Mouse (Mus musculus) MEL (cell line): ENCODE measurements around the gene Prss54. TPM values are rescaled to one million over a fixed set of nuclear protein-coding genes. Genes with fewer than 3 reads are reported as not detected.

Experiments used
- DNase-seq: peaks from one replicate; pipeline ENCODE4 v3.0.0; 2011; ENCODE audit warnings: low read depth, low spot score
- H3K27ac ChIP-seq: 2 replicates; pipeline ENCODE4 v1.5.1; 2012; ENCODE audit warnings: low read depth, mild to moderate bottlenecking, control low read depth, low read length, moderate library complexity; ENCODE audit not compliant: control insufficient read depth
- H3K27me3 ChIP-seq, 2 experiments: fragments of 150-350 bp in 1 of 2; sonication (generic) in 1 of 2; 2 replicates each; pipeline ENCODE4 v1.6.1; 2012; ENCODE audit warnings: low read length in 2 of 2, mild to moderate bottlenecking in 2 of 2, improper control_type of control experiment in 1 of 2, moderate library complexity in 1 of 2; ENCODE audit not compliant: insufficient read depth in 2 of 2, control insufficient read depth in 1 of 2
- H3K36me3 ChIP-seq, 2 experiments: 2 replicates each; pipeline ENCODE4 v1.6.1; 2012 to 2014; ENCODE audit warnings: low read length in 2 of 2, improper control_type of control experiment in 1 of 2, inconsistent platforms in 1 of 2, mild to moderate bottlenecking in 1 of 2; ENCODE audit not compliant: insufficient read depth in 2 of 2, control insufficient read depth in 1 of 2
- H3K4me1 ChIP-seq, 2 experiments: fragments of 150-350 bp in 1 of 2; sonication (generic) in 1 of 2; 2 replicates each; pipeline ENCODE4 v1.6.1; 2012; ENCODE audit warnings: low read length in 2 of 2, improper control_type of control experiment in 1 of 2, mild to moderate bottlenecking in 1 of 2; ENCODE audit not compliant: insufficient read depth in 2 of 2, control insufficient read depth in 1 of 2
- H3K4me3 ChIP-seq, 2 experiments: fragments of 150-350 bp in 1 of 2; sonication (generic) in 1 of 2; 2 replicates each; pipeline ENCODE4 v1.5.1; 2012; ENCODE audit warnings: low read depth in 2 of 2, low read length in 2 of 2, mild to moderate bottlenecking in 2 of 2, moderate library complexity in 2 of 2, control low read depth in 1 of 2, improper control_type of control experiment in 1 of 2; ENCODE audit not compliant: control insufficient read depth in 1 of 2, insufficient read depth in 1 of 2
- H3K79me2 ChIP-seq: 2 replicates; pipeline ENCODE4 v1.6.1; 2012; ENCODE audit warnings: mild to moderate bottlenecking, low read length, moderate library complexity; ENCODE audit not compliant: control insufficient read depth, poor library complexity, insufficient read depth
- H3K9ac ChIP-seq: 2 replicates; pipeline ENCODE4 v1.6.1; 2012; ENCODE audit warnings: low read depth, mild to moderate bottlenecking, control low read depth, low read length, moderate library complexity; ENCODE audit not compliant: control insufficient read depth, poor library complexity, severe bottlenecking
- H3K9me3 ChIP-seq: fragments of 150-350 bp; sonication (generic); replicated peaks from 2 replicates; pipeline ENCODE4 v1.6.1; 2012; ENCODE audit warnings: mild to moderate bottlenecking, low read length, improper control_type of control experiment, moderate library complexity; ENCODE audit not compliant: insufficient read depth
- CHD1 ChIP-seq: IDR thresholded peaks from 2 replicates; pipeline ENCODE4 v1.6.1; 2012; ENCODE audit warnings: low read depth, mild to moderate bottlenecking, inconsistent platforms, low read length, improper control_type of control experiment
- CTCF ChIP-seq, 3 experiments: IDR thresholded peaks in 2 of 3; conservative IDR thresholded peaks in 1 of 3; 2 replicates each; pipeline ENCODE4 v1.5.1; 2011 to 2012; ENCODE audit warnings: low read length in 3 of 3, low read depth in 2 of 3, mild to moderate bottlenecking in 2 of 3, improper control_type of control experiment in 1 of 3, inconsistent platforms in 1 of 3, mixed read lengths in 1 of 3, moderate library complexity in 1 of 3; ENCODE audit not compliant: control insufficient read depth in 1 of 3, insufficient read depth in 1 of 3, poor library complexity in 1 of 3, severe bottlenecking in 1 of 3
- ELF1 ChIP-seq: IDR thresholded peaks from 2 replicates; pipeline ENCODE4 v1.6.1; 2014; ENCODE audit warnings: low read depth, mild to moderate bottlenecking, inconsistent platforms, low read length, improper control_type of control experiment, moderate library complexity
- ETS1 ChIP-seq: IDR thresholded peaks from 2 replicates; pipeline ENCODE4 v1.6.1; 2012; ENCODE audit warnings: low read depth, mild to moderate bottlenecking, inconsistent platforms, low read length, improper control_type of control experiment, moderate library complexity
- HCFC1 ChIP-seq: IDR thresholded peaks from 2 replicates; pipeline ENCODE4 v1.6.1; 2012; ENCODE audit warnings: low read depth, mild to moderate bottlenecking, inconsistent platforms, low read length, improper control_type of control experiment, moderate library complexity
- KAT2A ChIP-seq: conservative IDR thresholded peaks from 2 replicates; pipeline ENCODE4 v1.6.1; 2012; ENCODE audit warnings: low read depth, low read length, improper control_type of control experiment, inconsistent platforms
- MAX ChIP-seq: IDR thresholded peaks from 2 replicates; pipeline ENCODE4 v1.6.1; 2011; ENCODE audit warnings: low read length, improper control_type of control experiment
- MEF2A ChIP-seq: IDR thresholded peaks from 2 replicates; pipeline ENCODE4 v1.6.1; 2014; ENCODE audit warnings: low read depth, mild to moderate bottlenecking, inconsistent platforms, low read length, improper control_type of control experiment; ENCODE audit not compliant: poor library complexity, insufficient replicate concordance, severe bottlenecking; ENCODE audit errors: extremely low read depth
- MXI1 ChIP-seq: IDR thresholded peaks from 2 replicates; pipeline ENCODE4 v1.6.1; 2011; ENCODE audit warnings: mild to moderate bottlenecking, low read depth, low read length, improper control_type of control experiment
- MYC ChIP-seq: IDR thresholded peaks from 2 replicates; pipeline ENCODE4 v1.6.1; 2011; ENCODE audit warnings: low read depth, mild to moderate bottlenecking, low read length, improper control_type of control experiment, moderate library complexity
- NELFE ChIP-seq: IDR thresholded peaks from 2 replicates; pipeline ENCODE4 v1.6.1; 2011; ENCODE audit warnings: low read depth, low read length, improper control_type of control experiment
- POLR2A ChIP-seq, 2 experiments: IDR thresholded peaks; 2 replicates each; pipeline ENCODE4 v1.6.1; 2011 to 2012; ENCODE audit warnings: low read length in 2 of 2, mild to moderate bottlenecking in 2 of 2, control low read depth in 1 of 2, improper control_type of control experiment in 1 of 2, low read depth in 1 of 2, moderate library complexity in 1 of 2; ENCODE audit not compliant: control insufficient read depth in 1 of 2, insufficient read depth in 1 of 2, poor library complexity in 1 of 2
- RAD21 ChIP-seq: IDR thresholded peaks from 2 replicates; pipeline ENCODE4 v1.6.1; 2011; ENCODE audit warnings: mild to moderate bottlenecking, low read depth, low read length, improper control_type of control experiment
- RCOR1 ChIP-seq: IDR thresholded peaks from 2 replicates; pipeline ENCODE4 v1.6.1; 2012; ENCODE audit warnings: low read depth, mild to moderate bottlenecking, inconsistent platforms, low read length, improper control_type of control experiment
- SMC3 ChIP-seq: IDR thresholded peaks from 2 replicates; pipeline ENCODE4 v1.6.1; 2011; ENCODE audit warnings: low read depth, low read length, improper control_type of control experiment
- UBTF ChIP-seq: IDR thresholded peaks from 2 replicates; pipeline ENCODE4 v1.6.1; 2012; ENCODE audit warnings: low read depth, mild to moderate bottlenecking, inconsistent platforms, low read length, improper control_type of control experiment, moderate library complexity, borderline replicate concordance; ENCODE audit not compliant: insufficient read depth
- USF1 ChIP-seq: IDR thresholded peaks from 2 replicates; pipeline ENCODE4 v1.6.1; 2014; ENCODE audit warnings: low read depth, mild to moderate bottlenecking, inconsistent platforms, low read length, improper control_type of control experiment, moderate library complexity
- USF2 ChIP-seq, 2 experiments: IDR thresholded peaks; 2 replicates each; pipeline ENCODE4 v1.6.1; 2011 to 2012; ENCODE audit warnings: improper control_type of control experiment in 2 of 2, low read length in 2 of 2, borderline replicate concordance in 1 of 2, inconsistent platforms in 1 of 2, low read depth in 1 of 2, mild to moderate bottlenecking in 1 of 2; ENCODE audit not compliant: insufficient read depth in 1 of 2
- ZC3H11A ChIP-seq: IDR thresholded peaks from 2 replicates; pipeline ENCODE4 v1.6.1; 2012; ENCODE audit warnings: low read depth, mild to moderate bottlenecking, inconsistent platforms, low read length, improper control_type of control experiment
- ZNF384 ChIP-seq: IDR thresholded peaks from 2 replicates; pipeline ENCODE4 v1.6.1; 2012; ENCODE audit warnings: low read depth, mild to moderate bottlenecking, inconsistent platforms, low read length, improper control_type of control experiment
- polyA plus RNA-seq, 2 experiments: library from polyadenylated mRNA; stranded (reverse) in 1 of 2; unstranded in 1 of 2; fragments of >175 nt in 1 of 2; fragments of >200 nt in 1 of 2; gene quantifications; 2 replicates each; pipeline versions ENCODE4 v1.2.1 to v1.2.4; 2012; ENCODE audit warnings: low replicate concordance in 2 of 2, low read depth in 1 of 2; ENCODE audit not compliant: insufficient read length in 2 of 2, insufficient read depth in 1 of 2, missing spikeins in 1 of 2
- total RNA-seq: library from RNA; depleted of rRNA; stranded (reverse); fragments of 300-350 nt; gene quantifications from 2 replicates; pipeline ENCODE4 v1.2.3, GENCODE M21; 2012; rRNA removed

Gene Prss54
- total and polyA plus RNA-seq, 3 experiments: not detected

DNA sequence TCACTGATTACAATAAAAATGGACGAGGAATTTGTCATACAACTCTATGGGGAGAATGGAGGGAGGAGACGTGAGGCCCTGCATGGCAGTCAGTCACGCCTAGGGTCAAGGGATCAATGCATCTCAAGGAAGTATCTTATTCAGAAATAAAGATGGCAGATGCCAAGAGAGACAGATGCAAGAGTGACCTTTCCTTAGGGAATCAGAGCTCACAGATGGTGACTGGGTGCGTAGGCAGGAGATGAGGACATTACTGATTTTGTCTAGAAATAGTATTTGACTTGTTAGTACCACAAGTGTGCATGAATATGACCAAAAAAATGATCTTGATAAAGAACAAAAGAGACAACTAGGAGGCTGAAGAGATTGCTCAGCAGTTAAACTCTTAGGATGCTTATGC, 63.9 kb downstream of the Prss54 start:
- Histone ChIP-seq H3K9me3 (no peaks in the 10 kb centered on the region), H3K9ac (no peak overlapping the region), H3K36me3 (no peaks in the 10 kb centered on the region), H3K27ac (no peak overlapping the region), H3K27me3 (no peaks in the 10 kb centered on the region; a peak in 3 of 4 replicates), H3K4me1 (no peaks in the 10 kb centered on the region), H3K4me3 (no peak overlapping the region), H3K79me2 (no peaks in the 10 kb centered on the region)
- DNase-seq: no peak
- TF ChIP-seq UBTF (no peak), KAT2A (no peak), MEF2A (no peak), HCFC1 (no peak), ETS1 (no peak), ZC3H11A (no peak), MXI1 (no peak), USF2 (IDR thresholded peaks at IDR 0.05; ENCODE audit: borderline replicate concordance in 1 of 2, insufficient read depth in 1 of 2, low read depth in 1 of 2, low read length in 2 of 2) (no peak), NELFE (no peak), SMC3 (no peak), POLR2A (IDR thresholded peaks at IDR 0.05; ENCODE audit: control insufficient read depth in 1 of 2, insufficient read depth in 1 of 2, low read depth in 1 of 2, low read length in 2 of 2, poor library complexity in 1 of 2) (no peak), ZNF384 (no peak), MAX (no peak), USF1 (no peak), CTCF (IDR thresholded peaks at IDR 0.05 in 2 of 3, conservative IDR thresholded peaks at IDR 0.05 in 1 of 3; ENCODE audit: control insufficient read depth in 1 of 3, insufficient read depth in 1 of 3, low read depth in 2 of 3, low read length in 3 of 3, poor library complexity in 1 of 3, severe bottlenecking in 1 of 3) (no peak), ELF1 (no peak), CHD1 (no peak), RCOR1 (no peak), MYC (no peak), RAD21 (no peak)

Other genes starting within 250 kb of the Prss54 start
- 1.8 and 2.0 TPM in 2 replicates for gene Zfp319, start 244.4 kb downstream of the Prss54 start, total RNA-seq
- 1 to 10 TPM in 1 of 2 experiments, not detected in 1; 4.8 TPM for gene Zfp319, start 244.4 kb downstream of the Prss54 start, polyA plus RNA-seq
- 29.1 and 36.2 TPM in 2 replicates for gene Usb1, start 244.1 kb downstream of the Prss54 start, total RNA-seq
- 10 to 100 TPM in 1 of 2 experiments, not detected in 1; 52.5 TPM for gene Usb1, start 244.1 kb downstream of the Prss54 start, polyA plus RNA-seq
- gene Mmp15, start 224.1 kb downstream of the Prss54 start, total RNA-seq: not detected in 2 replicates
- gene Mmp15, start 224.1 kb downstream of the Prss54 start, polyA plus RNA-seq: under 1 TPM in 1 of 2 experiments, not detected in 1; 0.01 TPM
- gene Cfap20, start 141.5 kb downstream of the Prss54 start, total RNA-seq: 56.2 and 62.0 TPM in 2 replicates
- gene Cfap20, start 141.5 kb downstream of the Prss54 start, polyA plus RNA-seq: 100 to 1,000 TPM in 1 of 2 experiments, 10 to 100 TPM in 1; 77.7 to 281 TPM
- gene Csnk2a2, start 86.3 kb downstream of the Prss54 start, total RNA-seq: 42.3 and 44.0 TPM in 2 replicates
- 100 to 1,000 TPM in 1 of 2 experiments, not detected in 1; 121 TPM for gene Csnk2a2, start 86.3 kb downstream of the Prss54 start, polyA plus RNA-seq
- not detected in 2 replicates for gene Ccdc113, start 42.3 kb downstream of the Prss54 start, total RNA-seq
- not detected for gene Ccdc113, start 42.3 kb downstream of the Prss54 start, polyA plus RNA-seq
- 12.1 and 14.0 TPM in 2 replicates for gene Gins3, start 57.1 kb upstream of the Prss54 start, total RNA-seq
- 10 to 100 TPM in 1 of 2 experiments, not detected in 1; 14.4 TPM for gene Gins3, start 57.1 kb upstream of the Prss54 start, polyA plus RNA-seq
- gene Ndrg4, start 100.6 kb upstream of the Prss54 start, total RNA-seq: 0.15 TPM in 1 of 2 replicates, not detected in the other
- gene Ndrg4, start 100.6 kb upstream of the Prss54 start, polyA plus RNA-seq: under 1 TPM in 1 of 2 experiments, not detected in 1; 0.28 TPM
- 37.8 and 42.0 TPM in 2 replicates for gene Setd6, start 139.5 kb upstream of the Prss54 start, total RNA-seq
- 10 to 100 TPM in 1 of 2 experiments, not detected in 1; 78.4 TPM for gene Setd6, start 139.5 kb upstream of the Prss54 start, polyA plus RNA-seq
- 119 and 158 TPM in 2 replicates for gene Cnot1, start 231.1 kb upstream of the Prss54 start, total RNA-seq
- 1,000 to 10,000 TPM in 1 of 2 experiments, 100 to 1,000 TPM in 1; 259 to 3,440 TPM for gene Cnot1, start 231.1 kb upstream of the Prss54 start, polyA plus RNA-seq
- 157 and 182 TPM in 2 replicates for gene Sap18b, start 249.0 kb upstream of the Prss54 start, total RNA-seq
- 100 to 1,000 TPM in 1 of 2 experiments, not detected in 1; 354 TPM for gene Sap18b, start 249.0 kb upstream of the Prss54 start, polyA plus RNA-seq